Mouse (Mus musculus) E14TG2a.4 (cell line): ENCODE measurements around the gene 4933434E20Rik.

Experiments
- H3K27me3 ChIP-seq: 2 replicates; pipeline ENCODE4 v1.6.1; 2014; ENCODE audit warnings: low read length, control low read depth; ENCODE audit not compliant: insufficient read depth
- H3K36me3 ChIP-seq: 2 replicates; pipeline ENCODE4 v1.6.1; 2014; ENCODE audit warnings: low read length, control low read depth; ENCODE audit not compliant: insufficient read depth
- H3K4me1 ChIP-seq: replicated peaks from 2 replicates; pipeline ENCODE4 v1.6.1; 2014; ENCODE audit warnings: low read depth, low read length, control low read depth
- H3K4me3 ChIP-seq: replicated peaks from 2 replicates; pipeline ENCODE4 v1.5.1; 2014; ENCODE audit warnings: mild to moderate bottlenecking, low read length
- H3K9me3 ChIP-seq: 2 replicates; pipeline ENCODE4 v1.6.1; 2014; ENCODE audit warnings: low read length, control low read depth
- CTCF ChIP-seq: conservative IDR thresholded peaks from 2 replicates; pipeline ENCODE4 v1.5.1; 2014; ENCODE audit warnings: low read length
- NANOG ChIP-seq: IDR thresholded peaks from 2 replicates; pipeline ENCODE4 v1.6.1; 2014; ENCODE audit warnings: borderline replicate concordance, low read length, mixed read lengths
- POU5F1 ChIP-seq: IDR thresholded peaks from 2 replicates; pipeline ENCODE4 v1.6.1; 2014; ENCODE audit warnings: low read length, borderline replicate concordance

4933434E20Rik gene

GRCm38 (mm10) chr3:90078224-90078623 is 26.8 kb downstream of the 4933434E20Rik start:
- Histone ChIP-seq H3K4me3 (peak overlapping the region; percentile 96; the same call in 1 of the 2 replicates), H3K9me3 (no peaks in the 10 kb centered on the region), H3K36me3 (peaks cover 22% of the 10 kb centered on the region), H3K4me1 (peaks cover 57% of the 10 kb centered on the region), H3K27me3 (no peaks in the 10 kb centered on the region)
- TF ChIP-seq POU5F1 (no peak), CTCF (no peak), NANOG (no peak)

GRCm38 (mm10) chr3:90079133-90079762 is 27.8 kb downstream of the 4933434E20Rik start:
- Histone ChIP-seq H3K27me3 (no peaks in the 10 kb centered on the region), H3K9me3 (no peaks in the 10 kb centered on the region), H3K4me1 (peaks cover 67% of the 10 kb centered on the region), H3K4me3 (peak overlapping the region; percentile 96), H3K36me3 (peaks cover 32% of the 10 kb centered on the region)
- TF ChIP-seq NANOG = no peak

- no peak for TF ChIP-seq POU5F1
- 0 out of 2 replicates have a peak, but pooled peaks have one; percentile 5 for TF ChIP-seq NANOG
- Histone ChIP-seq H3K4me3 (peak overlapping the region; percentile 96), H3K36me3 (peaks cover 39% of the 10 kb centered on the region), H3K27me3 (no peaks in the 10 kb centered on the region), H3K4me1 (peaks cover 74% of the 10 kb centered on the region), H3K9me3 (no peaks in the 10 kb centered on the region)
Observed at GRCm38 (mm10) chr3:90079763-90080497, 28.5 kb downstream of the 4933434E20Rik start.

GRCm38 (mm10) chr3:90080498-90080863 is 29.0 kb downstream of the 4933434E20Rik start:
- TF ChIP-seq POU5F1 (no peak), CTCF (no peak), NANOG (no peak)
- no peaks in the 10 kb centered on the region for H3K27me3 ChIP-seq
- H3K4me3 ChIP-seq = peak overlapping the region; percentile 96
- H3K36me3 ChIP-seq = peaks cover 44% of the 10 kb centered on the region
- H3K9me3 ChIP-seq = no peaks in the 10 kb centered on the region
- peaks cover 79% of the 10 kb centered on the region for H3K4me1 ChIP-seq

GRCm38 (mm10) chr3:90081365-90082240 is 30.2 kb downstream of the 4933434E20Rik start:
- Histone ChIP-seq H3K36me3 (peaks cover 56% of the 10 kb centered on the region), H3K4me1 (peaks cover 82% of the 10 kb centered on the region), H3K27me3 (no peaks in the 10 kb centered on the region), H3K9me3 (no peaks in the 10 kb centered on the region), H3K4me3 (peak overlapping the region; percentile 96)
- no peak; the same call in 1 of the 2 replicates for TF ChIP-seq NANOG

GRCm38 (mm10) chr3:90083034-90083433 is 31.6 kb downstream of the 4933434E20Rik start:
- H3K4me1 ChIP-seq = peaks cover 83% of the 10 kb centered on the region
- TF ChIP-seq NANOG = no peak
- TF ChIP-seq CTCF = no peak
- no peak for TF ChIP-seq POU5F1
- H3K27me3 ChIP-seq = no peaks in the 10 kb centered on the region

GRCm38 (mm10) chr3:90083698-90084324 is 32.4 kb downstream of the 4933434E20Rik start:
- TF ChIP-seq POU5F1 = no peak
- no peak for TF ChIP-seq CTCF
- no peak for TF ChIP-seq NANOG
- H3K36me3 ChIP-seq = peaks cover 78% of the 10 kb centered on the region
- no peaks in the 10 kb centered on the region for H3K9me3 ChIP-seq
- H3K4me3 ChIP-seq = peak overlapping the region; percentile 96
- no peaks in the 10 kb centered on the region for H3K27me3 ChIP-seq
- peaks cover 83% of the 10 kb centered on the region for H3K4me1 ChIP-seq

More at GRCm38 (mm10) chr3:90083034-90083433, 31.6 kb downstream of the 4933434E20Rik start:
- H3K4me3 ChIP-seq = peak overlapping the region; percentile 96
- H3K36me3 ChIP-seq = peaks cover 70% of the 10 kb centered on the region
- H3K9me3 ChIP-seq = no peaks in the 10 kb centered on the region

GRCm38 (mm10) chr3:90084790-90085189 is 33.4 kb downstream of the 4933434E20Rik start:
- peak overlapping the region; percentile 96; the same call in 1 of the 2 replicates for H3K4me3 ChIP-seq
- peaks cover 88% of the 10 kb centered on the region for H3K36me3 ChIP-seq
- H3K27me3 ChIP-seq = no peaks in the 10 kb centered on the region
- no peaks in the 10 kb centered on the region for H3K9me3 ChIP-seq
- H3K4me1 ChIP-seq = peaks cover 88% of the 10 kb centered on the region
- TF ChIP-seq NANOG (no peak), POU5F1 (no peak), CTCF (no peak)
